Mouse (Mus musculus): Measurements from ENCODE around the gene 1700003F12Rik. TPM values are rescaled to one million over a fixed set of nuclear protein-coding genes. Genes with fewer than 3 reads are reported as not detected.

The 1700003F12Rik gene
- not detected for polyA plus RNA-seq (2017; shearing (Covaris generic))

DNA sequence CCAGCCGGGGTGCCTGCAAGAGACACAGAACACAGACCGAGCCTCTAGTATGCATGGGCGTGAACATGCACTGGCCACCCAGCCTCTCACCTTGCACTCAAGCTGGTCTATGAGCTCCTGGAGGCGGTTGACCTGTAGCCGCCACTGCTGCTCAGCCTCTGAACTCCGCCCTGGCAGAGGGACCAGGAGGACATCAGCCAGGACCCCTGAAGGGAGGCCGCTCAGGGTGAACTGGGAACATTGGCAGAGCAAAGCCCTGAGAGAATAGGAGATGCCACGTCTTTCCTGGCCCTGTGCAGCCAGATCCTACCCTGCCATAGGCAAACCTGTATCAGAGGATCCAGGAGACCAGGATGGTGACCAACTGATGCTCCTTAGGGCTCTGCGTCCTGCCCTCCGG, at the start of gene 1700003F12Rik:
Gene 1700003F12Rik, plus strand, starts transcription at position 375 of the 400 bp plus-strand sequence.

GRCm38 (mm10) chr2:154551476-154551875, 4.6 kb downstream of the 1700003F12Rik start, which contains the start of gene Actl10:
Gene Actl10 (plus strand): TSS chr2:154551776.

GRCm38 (mm10) chr2:154558264-154559039, 11.6 kb downstream of the 1700003F12Rik start, which contains the start of gene Necab3:
Gene Necab3 (minus strand): TSS chr2:154558890.

GRCm38 (mm10) chr2:154569836-154570286, 23.0 kb downstream of the 1700003F12Rik start, which contains the start of gene E2f1:
Gene E2f1 (minus strand): TSS chr2:154569892.

Other genes with a start within 250 kb of the 1700003F12Rik start
- gene Bpifb9b, start 239.9 kb upstream of the 1700003F12Rik start, polyA plus RNA-seq (2017; shearing (Covaris generic)) = not detected
- 18.1 TPM for gene Cdk5rap1, start 174.1 kb upstream of the 1700003F12Rik start, polyA plus RNA-seq (2017; shearing (Covaris generic))
- 0.24 TPM for gene Snta1, start 139.0 kb upstream of the 1700003F12Rik start, polyA plus RNA-seq (2017; shearing (Covaris generic))
- gene Cbfa2t2, start 110.6 kb upstream of the 1700003F12Rik start, polyA plus RNA-seq (2017; shearing (Covaris generic)) = 30.7 TPM
- not detected for gene Actl10, start 4.7 kb downstream of the 1700003F12Rik start, polyA plus RNA-seq (2017; shearing (Covaris generic))
- 0.63 TPM for gene Necab3, start 11.8 kb downstream of the 1700003F12Rik start, polyA plus RNA-seq (2017; shearing (Covaris generic))
- gene E2f1, start 22.8 kb downstream of the 1700003F12Rik start, polyA plus RNA-seq (2017; shearing (Covaris generic)) = 2.8 TPM
- 24.9 TPM for gene Pxmp4, start 56.6 kb downstream of the 1700003F12Rik start, polyA plus RNA-seq (2017; shearing (Covaris generic))
- gene Zfp341, start 66.2 kb downstream of the 1700003F12Rik start, polyA plus RNA-seq (2017; shearing (Covaris generic)) = 0.77 TPM
- 0.50 TPM for gene 4930519P11Rik, start 66.4 kb downstream of the 1700003F12Rik start, polyA plus RNA-seq (2017; shearing (Covaris generic))
- gene Chmp4b, start 104.6 kb downstream of the 1700003F12Rik start, polyA plus RNA-seq (2017; shearing (Covaris generic)) = 12.1 TPM
- 0.29 TPM for gene Gm14214, start 222.9 kb downstream of the 1700003F12Rik start, polyA plus RNA-seq (2017; shearing (Covaris generic))
- gene Raly, start 244.0 kb downstream of the 1700003F12Rik start, polyA plus RNA-seq (2017; shearing (Covaris generic)) = 164 TPM
- gene a, start 244.3 kb downstream of the 1700003F12Rik start, polyA plus RNA-seq (2017; shearing (Covaris generic)) = 0.37 TPM